Mouse (Mus musculus) ES-Bruce4 (cell line): ENCODE data around the gene Gm13420. TPM values are rescaled to one million over a fixed set of nuclear protein-coding genes. Genes with fewer than 3 reads are reported as not detected.
A peak's percentile ranks its signal among the peaks of the same experiment; 100 is the strongest.

ENCODE experiments used
- H3K27ac ChIP-seq: 2 replicates; pipeline ENCODE4 v1.5.1; 2012; ENCODE audit warnings: low read length, inconsistent platforms; ENCODE audit not compliant: insufficient read depth
- H3K27me3 ChIP-seq: 2 replicates; pipeline ENCODE4 v1.6.1; 2012; ENCODE audit warnings: mild to moderate bottlenecking, low read length, inconsistent platforms; ENCODE audit not compliant: control insufficient read depth, poor library complexity, insufficient read depth, severe bottlenecking
- H3K36me3 ChIP-seq: 2 replicates; pipeline ENCODE4 v1.6.1; 2012; ENCODE audit warnings: inconsistent platforms, mild to moderate bottlenecking, low read length, moderate library complexity; ENCODE audit not compliant: control insufficient read depth, poor library complexity, insufficient read depth, severe bottlenecking
- H3K4me1 ChIP-seq: one replicate; pipeline ENCODE4 v1.8.1; 2011; ENCODE audit warnings: low read length; ENCODE audit not compliant: control insufficient read depth, insufficient read depth
- H3K4me3 ChIP-seq: 2 replicates; pipeline ENCODE4 v1.5.1; 2011; ENCODE audit warnings: low read depth, mild to moderate bottlenecking, low read length
- H3K9ac ChIP-seq: 2 replicates; pipeline ENCODE4 v1.6.1; 2012; ENCODE audit warnings: low read depth, mild to moderate bottlenecking, inconsistent platforms; ENCODE audit not compliant: poor library complexity, severe bottlenecking
- H3K9me3 ChIP-seq: replicated peaks from 2 replicates; pipeline ENCODE4 v1.6.1; 2012; ENCODE audit warnings: mild to moderate bottlenecking, low read length, inconsistent platforms; ENCODE audit not compliant: control insufficient read depth, poor library complexity, insufficient read depth, severe bottlenecking
- CTCF ChIP-seq: IDR thresholded peaks from one replicate; pipeline ENCODE4 v1.8.1; 2011; ENCODE audit warnings: low read depth, low read length
- EP300 ChIP-seq: IDR thresholded peaks from 2 replicates; pipeline ENCODE4 v1.6.1; 2011; ENCODE audit warnings: low read depth, low read length; ENCODE audit not compliant: insufficient read depth
- POLR2A ChIP-seq: IDR thresholded peaks from one replicate; pipeline ENCODE4 v1.8.1; 2011; ENCODE audit warnings: low read length; ENCODE audit not compliant: insufficient read depth
- polyA plus RNA-seq: library from polyadenylated mRNA; stranded (reverse); fragments of >200 nt; gene quantifications from 2 replicates; pipeline ENCODE4 v1.2.4, GENCODE M21; 2011; ENCODE audit warnings: low read depth; ENCODE audit not compliant: missing spikeins, insufficient read depth, insufficient read length

The Gm13420 gene
- polyA plus RNA-seq, 1 experiment = 0.75 TPM

DNA sequence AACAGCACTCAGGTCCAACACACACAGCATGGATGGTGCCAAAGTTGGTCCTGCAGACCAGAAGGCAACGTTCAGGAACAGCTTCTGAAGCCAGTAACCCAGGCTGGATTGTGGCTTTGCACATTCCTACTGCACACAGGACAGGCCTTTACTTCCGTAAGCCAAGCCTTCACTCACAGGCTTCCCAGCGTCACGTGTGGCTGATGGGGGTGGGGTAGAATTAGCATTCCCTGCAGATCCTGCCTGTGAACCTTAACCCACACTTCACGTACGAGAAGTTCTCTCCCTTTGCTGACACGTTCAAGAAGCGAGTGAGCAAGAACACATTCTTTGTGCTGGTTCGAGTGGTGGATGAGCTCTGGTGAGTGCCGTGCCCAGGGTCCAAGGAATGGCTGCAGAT lies 18.9 kb downstream of the Gm13420 start:
- TF ChIP-seq CTCF (no peak), POLR2A (no peak), EP300 (no peak)
- Histone ChIP-seq H3K9me3 (no peaks in the 10 kb centered on the region), H3K36me3 (peaks cover 5% of the 10 kb centered on the region; the same call in 1 of the 2 replicates), H3K4me1 (peaks cover 4% of the 10 kb centered on the region), H3K4me3 (no peak overlapping the region), H3K9ac (no peak overlapping the region), H3K27me3 (no peaks in the 10 kb centered on the region), H3K27ac (no peak overlapping the region)

DNA sequence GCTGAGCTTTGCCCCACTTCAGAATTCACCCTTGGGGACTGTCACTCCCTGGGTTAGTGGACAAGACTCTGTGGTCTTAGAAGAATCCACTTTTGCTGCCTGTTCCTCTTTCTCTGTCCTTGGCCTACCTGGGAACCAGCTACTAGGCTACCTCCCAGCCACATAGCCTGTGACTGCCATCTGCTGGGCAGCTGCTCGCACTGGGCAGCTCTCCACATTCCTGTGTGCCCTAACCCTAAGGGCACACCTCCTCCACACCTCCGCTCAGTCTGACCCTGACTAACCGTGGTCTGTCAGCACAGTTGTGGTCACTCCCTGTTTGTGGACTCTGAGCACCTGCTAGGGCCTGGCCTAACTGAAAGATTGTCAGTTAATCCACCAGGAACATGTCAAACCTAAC lies 19.9 kb downstream of the Gm13420 start:
- TF ChIP-seq CTCF (peak; percentile 68), POLR2A (no peak), EP300 (0 out of 2 replicates have a peak, but pooled peaks have one; percentile 40)
- Histone ChIP-seq H3K9ac (no peak overlapping the region), H3K27ac (no peak overlapping the region), H3K4me1 (peaks cover 4% of the 10 kb centered on the region), H3K4me3 (no peak overlapping the region), H3K27me3 (no peaks in the 10 kb centered on the region), H3K9me3 (no peaks in the 10 kb centered on the region), H3K36me3 (peaks cover 8% of the 10 kb centered on the region; the same call in 1 of the 2 replicates)

DNA sequence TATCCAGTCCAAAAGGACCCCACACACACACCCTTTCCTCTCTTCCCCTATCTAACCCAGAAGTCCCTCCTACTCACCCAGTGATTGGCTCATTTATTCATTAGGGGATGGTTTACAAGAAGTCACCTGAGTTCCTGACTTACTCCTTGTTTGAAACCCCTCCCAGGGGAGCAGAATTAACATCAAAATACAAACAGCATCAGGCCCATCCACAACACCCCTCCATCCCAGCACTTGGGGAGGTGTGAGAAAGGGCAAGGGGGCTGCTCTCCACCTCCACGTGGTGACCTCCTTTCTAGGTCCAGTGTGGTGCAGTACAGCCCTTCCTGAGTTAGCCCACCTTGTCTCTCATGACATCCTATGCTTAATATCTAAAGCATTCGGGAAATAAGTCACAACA lies 22.0 kb downstream of the Gm13420 start:
- Histone ChIP-seq H3K36me3 (peaks cover 9% of the 10 kb centered on the region; the same call in 1 of the 2 replicates), H3K9me3 (no peaks in the 10 kb centered on the region), H3K9ac (no peak overlapping the region), H3K27ac (peak overlapping the region; percentile 73), H3K4me3 (no peak overlapping the region), H3K27me3 (no peaks in the 10 kb centered on the region), H3K4me1 (peaks cover 4% of the 10 kb centered on the region)
- TF ChIP-seq POLR2A = peak; percentile 19
- TF ChIP-seq EP300 = peak; percentile 92
- no peak for TF ChIP-seq CTCF

DNA sequence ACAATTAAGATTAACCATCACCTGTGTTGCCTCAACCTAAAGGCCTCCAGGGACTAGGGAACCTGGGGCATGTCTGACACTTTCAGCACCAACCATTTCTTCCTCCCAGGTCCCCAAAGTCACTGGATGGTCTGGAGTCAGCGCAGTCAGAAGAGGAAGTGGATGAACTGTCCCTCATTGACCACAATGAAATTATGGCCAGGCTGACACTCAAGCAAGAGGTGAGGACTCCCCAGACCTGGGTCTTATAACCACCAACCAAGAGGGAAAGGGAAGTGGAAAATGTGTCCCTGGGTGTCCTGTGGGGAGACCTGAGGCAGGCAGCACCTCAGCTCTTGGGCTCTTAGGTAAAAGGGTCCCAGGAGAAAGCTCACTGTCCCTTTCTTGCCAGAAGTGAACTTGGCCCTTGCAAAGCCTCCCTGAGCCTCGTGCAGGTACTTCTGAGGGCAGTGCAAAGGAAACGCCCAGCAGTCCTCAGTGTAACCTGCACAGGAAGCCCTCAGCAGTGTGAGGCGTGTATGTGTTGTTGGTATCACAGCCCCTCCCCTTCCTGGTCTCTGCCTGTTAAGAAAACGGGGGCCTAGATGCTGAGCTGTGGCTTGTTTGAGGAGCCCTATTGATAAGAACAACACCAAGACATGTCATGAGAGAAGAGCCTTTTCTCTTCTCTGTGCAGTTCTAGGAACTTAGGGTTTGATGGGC lies 26.7 kb downstream of the Gm13420 start:
- Histone ChIP-seq H3K27ac (no peak overlapping the region), H3K9ac (no peak overlapping the region), H3K4me3 (no peak overlapping the region), H3K9me3 (no peaks in the 10 kb centered on the region), H3K27me3 (no peaks in the 10 kb centered on the region), H3K4me1 (no peaks in the 10 kb centered on the region), H3K36me3 (peaks cover 14% of the 10 kb centered on the region)
- TF ChIP-seq POLR2A (no peak), EP300 (no peak), CTCF (no peak)

DNA sequence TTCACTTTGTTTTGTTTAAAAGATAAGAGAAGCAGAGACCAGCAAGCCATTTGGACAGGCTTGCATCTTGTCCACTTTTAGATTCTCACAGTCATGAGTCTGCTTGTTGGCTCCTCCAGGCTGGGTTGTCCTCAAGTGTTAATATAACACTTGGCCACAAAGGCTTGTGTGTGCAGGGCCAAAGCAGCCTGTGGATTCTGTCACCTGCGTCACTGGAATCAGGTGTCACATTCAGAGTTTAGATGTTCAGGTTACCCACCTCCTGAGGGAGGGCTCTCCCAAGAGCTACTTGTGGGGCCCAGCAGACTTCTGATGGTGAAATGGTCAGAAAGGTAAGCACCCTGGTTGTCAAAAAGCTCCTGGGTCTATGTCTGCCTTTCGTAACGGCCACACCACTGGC lies 28.4 kb downstream of the Gm13420 start:
- Histone ChIP-seq H3K27ac (no peak overlapping the region), H3K27me3 (no peaks in the 10 kb centered on the region), H3K36me3 (peaks cover 17% of the 10 kb centered on the region), H3K9me3 (no peaks in the 10 kb centered on the region), H3K9ac (no peak overlapping the region), H3K4me3 (no peak overlapping the region), H3K4me1 (no peaks in the 10 kb centered on the region)
- TF ChIP-seq CTCF (no peak), POLR2A (no peak), EP300 (no peak)

DNA sequence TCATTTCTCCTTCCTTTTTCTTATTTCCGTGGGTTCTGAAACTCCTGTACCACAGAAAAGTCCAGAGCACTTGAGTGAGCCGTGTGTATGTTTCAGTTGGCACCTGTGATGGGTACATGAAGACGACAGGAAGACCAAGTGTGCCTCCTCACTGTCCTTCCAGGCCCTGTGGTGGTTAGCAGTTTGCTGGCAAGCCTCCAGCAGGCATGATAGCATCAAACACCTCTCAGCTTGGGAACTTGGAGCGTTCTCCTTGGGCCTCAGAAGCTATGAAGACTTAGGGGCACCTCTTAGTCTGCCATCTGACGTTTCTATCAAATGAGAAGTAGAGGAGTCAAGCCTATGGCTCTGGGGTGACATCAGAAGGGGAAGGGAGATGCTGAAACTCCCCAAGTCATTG lies 32.9 kb downstream of the Gm13420 start:
- H3K9me3 ChIP-seq = no peaks in the 10 kb centered on the region
- H3K27me3 ChIP-seq = no peaks in the 10 kb centered on the region
- peaks cover 8% of the 10 kb centered on the region; the same call in 1 of the 2 replicates for H3K36me3 ChIP-seq
- H3K9ac ChIP-seq = no peak overlapping the region
- no peak overlapping the region for H3K27ac ChIP-seq
- peaks cover 6% of the 10 kb centered on the region for H3K4me1 ChIP-seq
- H3K4me3 ChIP-seq = no peak overlapping the region
- no peak for TF ChIP-seq EP300
- no peak for TF ChIP-seq POLR2A
- no peak for TF ChIP-seq CTCF
